Mouse (Mus musculus): ENCODE results near the gene Smyd3.
A peak's percentile ranks its signal among the peaks of the same experiment; 100 is the strongest.
"Not testable (repeated sequence)": the region's sequence is repeated elsewhere in the genome, so short reads cannot be mapped to it uniquely, and the experiment has no call there.

Gene Smyd3

DNA sequence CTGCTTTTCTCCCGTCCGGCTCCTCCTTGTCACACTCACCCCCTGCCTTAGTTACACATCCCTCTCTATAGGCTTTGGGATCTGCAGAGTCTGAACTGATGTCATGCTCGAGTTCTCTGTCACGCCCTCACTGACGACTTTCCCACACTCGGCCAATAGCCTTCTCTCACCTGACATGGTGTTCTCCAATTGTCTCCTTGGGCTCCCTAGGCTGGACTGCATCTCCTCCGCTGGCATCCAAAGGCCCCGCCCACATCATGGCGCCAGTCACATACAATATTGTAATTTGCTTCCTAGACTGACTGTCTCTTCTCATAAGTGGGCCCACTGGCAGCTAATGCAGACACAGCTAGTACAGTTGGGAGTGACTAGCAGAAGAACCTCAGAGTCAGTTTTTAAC, 304.5 kb downstream of the Smyd3 start:
- no peak for DNase-seq

DNA sequence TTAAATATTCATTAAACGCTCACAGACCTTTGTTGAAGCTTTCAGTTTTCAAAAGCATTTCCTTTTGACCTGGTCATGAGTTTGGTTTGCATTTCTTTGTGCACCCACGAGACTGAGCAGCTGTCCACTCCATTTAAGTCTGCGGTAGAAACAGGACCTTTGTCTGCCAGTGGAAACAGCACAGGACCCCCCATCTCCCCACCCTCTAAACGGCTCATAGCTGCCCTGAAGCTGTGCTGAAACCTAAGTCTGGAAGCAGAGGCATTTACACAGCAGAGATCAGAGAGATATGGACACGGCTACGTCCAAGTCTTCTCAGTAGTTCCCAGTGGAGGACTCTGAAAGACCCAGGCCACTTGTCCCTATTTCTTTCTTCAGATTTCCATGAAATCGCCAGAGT, 305.5 kb downstream of the Smyd3 start:
- no peak for DNase-seq

DNA sequence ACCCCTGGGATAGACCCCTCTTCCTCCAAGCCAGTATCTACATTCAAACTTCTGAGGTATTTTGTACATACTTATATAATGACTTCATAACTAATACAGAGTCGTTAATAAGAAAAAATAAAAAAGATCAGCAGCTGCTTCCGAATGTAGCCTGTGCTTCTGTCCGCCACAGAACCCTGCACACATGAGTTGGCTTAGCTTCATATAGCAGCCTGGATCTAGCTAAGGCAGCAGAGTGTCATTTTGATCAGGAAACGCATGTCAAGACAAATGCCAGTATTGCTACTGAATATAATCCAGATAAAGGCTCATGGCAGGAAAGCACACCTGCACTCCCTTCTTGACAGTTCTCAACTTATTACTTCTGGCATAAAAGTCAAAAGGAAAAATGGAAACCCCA, 306.5 kb downstream of the Smyd3 start:
- DNase-seq, result no peak

DNA sequence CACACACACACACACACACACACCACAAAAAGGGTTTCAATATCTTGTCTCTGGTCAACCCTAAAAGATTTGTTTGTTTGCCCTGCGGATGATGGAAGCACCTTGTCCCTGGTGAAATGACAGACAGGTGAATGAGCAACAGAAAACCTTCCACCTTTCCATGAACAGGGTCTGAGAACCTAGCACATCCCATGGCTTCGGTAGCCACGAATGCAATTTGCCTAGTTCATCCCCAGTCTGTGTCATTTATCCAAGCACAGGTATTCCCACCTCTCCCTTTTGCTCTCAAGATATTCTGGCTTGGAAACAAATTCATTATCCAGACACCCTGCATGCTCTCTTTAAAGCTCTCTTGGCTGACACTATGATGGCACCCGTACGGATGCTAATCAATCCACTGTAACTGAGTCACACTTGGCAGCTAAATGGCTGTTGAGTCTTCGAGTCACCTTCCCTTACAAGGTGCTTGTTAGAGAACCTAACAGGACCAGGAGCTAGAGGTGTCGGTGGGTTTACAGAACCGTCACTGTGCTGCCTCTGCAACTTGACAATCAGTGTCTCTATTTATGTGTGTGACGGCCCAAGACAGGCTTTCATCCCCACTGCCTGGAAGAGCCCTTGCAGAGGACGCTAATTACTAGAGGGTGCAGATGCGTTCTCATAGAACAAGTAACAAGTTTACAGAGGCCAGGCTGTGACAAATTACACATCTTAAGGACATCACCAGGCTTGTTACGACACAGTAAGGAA, 309.8 kb downstream of the Smyd3 start:
- no peak for DNase-seq

DNA sequence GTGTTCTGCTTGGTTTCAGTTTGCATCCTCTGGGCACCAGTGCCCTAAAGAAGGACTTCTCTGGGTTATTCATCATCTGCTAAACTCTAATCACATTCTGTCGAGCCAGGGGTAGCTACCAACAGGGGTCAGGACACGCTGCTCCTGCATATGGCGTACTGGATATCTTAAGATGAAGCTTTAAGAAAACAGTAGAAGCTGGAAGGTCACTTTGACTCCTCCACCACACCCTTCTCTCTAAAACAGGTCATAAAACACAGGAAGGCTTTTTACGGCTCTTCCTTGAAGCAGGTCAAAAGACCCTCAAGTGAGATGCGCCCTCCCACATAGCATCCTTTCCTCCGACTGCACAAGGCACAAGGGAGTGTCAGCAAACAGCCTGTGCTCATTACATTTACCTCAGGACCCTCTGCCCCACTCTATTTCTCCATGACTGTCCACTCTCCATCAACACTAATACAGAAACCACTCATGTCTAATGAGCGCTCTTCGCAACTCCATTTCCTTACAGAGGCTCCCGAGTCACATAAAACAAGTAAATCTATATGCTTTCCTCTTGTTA, 310.6 kb downstream of the Smyd3 start:
- no peak for DNase-seq

DNA sequence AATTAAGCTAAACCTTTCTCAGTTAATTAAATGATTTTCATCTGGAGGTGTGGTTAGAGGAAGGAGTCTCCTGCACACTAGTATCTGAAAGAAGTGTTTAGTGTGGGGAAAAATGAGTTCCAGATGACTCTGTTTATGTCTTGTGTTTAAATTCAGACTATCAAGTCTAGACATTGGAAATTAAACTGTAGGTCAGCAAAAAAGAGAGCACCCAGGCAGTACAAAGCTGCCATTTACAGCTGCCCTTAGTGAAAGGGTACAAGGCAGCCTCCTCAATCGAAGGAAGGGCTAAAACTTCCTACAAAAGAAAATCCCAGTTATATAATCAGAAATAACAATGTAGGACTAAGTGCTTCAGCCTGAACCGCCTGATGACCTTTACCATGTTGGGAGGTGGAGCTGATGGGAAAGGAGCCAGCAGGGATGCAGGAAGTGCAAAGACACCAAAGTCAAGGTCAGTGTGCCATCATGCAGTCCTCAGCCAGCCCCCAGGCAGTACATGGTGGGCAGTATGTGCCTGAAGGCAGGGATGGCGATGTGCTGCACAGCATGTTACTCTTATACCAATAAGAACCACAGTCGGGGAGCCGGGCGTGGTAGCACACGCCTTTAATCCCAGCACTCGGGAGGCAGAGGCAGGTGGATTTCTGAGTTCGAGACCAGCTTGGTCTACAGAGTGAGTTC, 319.2 kb downstream of the Smyd3 start:
- no peak for DNase-seq

GRCm38 (mm10) chr1:179197821-179198516, 319.9 kb downstream of the Smyd3 start:
- DNase-seq, result no peak

GRCm38 (mm10) chr1:179197156-179197555, 320.7 kb downstream of the Smyd3 start:
- DNase-seq, result no peak

DNA sequence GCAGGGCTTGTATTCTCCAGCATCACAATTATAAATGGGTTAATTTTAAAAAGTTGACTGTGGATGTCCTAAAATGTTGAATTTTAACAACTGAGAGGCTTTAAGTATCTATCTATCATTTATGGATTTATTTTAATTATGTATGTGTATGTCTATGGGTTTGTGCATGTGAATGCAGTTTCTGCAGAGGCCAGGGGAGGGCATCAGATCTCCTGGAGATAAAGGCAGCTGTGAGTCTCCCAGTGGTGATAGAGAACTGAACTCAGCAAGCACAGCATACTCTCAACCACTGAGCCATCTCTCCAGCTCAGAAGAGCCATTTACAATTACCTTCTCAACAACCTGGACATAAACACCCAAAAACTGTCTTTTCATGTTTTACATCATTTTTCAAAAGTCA, 321.4 kb downstream of the Smyd3 start:
- DNase-seq, result peak; percentile 22 to 24

GRCm38 (mm10) chr1:179192781-179193180, 325.1 kb downstream of the Smyd3 start:
- no peak for DNase-seq

GRCm38 (mm10) chr1:179190837-179191236, 327.0 kb downstream of the Smyd3 start:
- DNase-seq, result no peak

DNA sequence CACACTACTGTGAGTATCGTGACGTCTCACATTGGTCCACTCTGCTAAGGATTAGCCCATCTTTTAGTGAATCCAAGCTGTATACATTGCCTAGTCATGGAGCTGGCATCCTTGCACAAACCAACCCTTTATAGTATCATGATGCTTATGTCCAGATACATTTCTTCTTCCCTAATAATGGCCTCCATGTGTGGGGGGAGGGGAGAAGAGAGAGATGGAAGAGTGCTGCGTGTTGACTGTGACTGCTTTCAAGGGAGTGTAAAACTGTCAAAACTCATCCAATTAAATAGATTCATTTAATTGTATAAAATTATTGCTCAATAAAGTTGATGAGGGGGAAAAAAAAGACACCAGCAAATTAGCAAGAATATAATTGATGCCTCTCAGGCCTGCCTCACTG, 330.7 kb downstream of the Smyd3 start:
- DNase-seq, result no peak

DNA sequence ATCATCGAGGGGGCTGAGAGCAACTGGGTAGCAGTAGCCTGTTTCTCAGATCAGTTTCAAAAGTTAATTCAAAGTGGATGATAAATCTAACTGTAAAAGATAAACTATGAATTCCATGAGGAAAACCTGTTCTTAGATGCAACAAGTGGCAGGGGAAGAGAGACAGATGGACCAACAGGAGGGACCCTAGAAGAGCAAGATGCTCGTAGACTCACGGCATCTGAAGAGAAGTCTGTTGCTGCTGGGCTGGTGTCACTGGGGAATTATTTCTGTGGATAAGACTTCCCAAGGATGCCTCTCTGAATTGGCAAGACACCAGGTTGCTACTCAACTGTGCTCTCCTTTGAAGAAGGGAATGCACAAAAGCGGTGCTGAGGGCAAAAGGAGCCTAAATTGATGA, 333.2 kb downstream of the Smyd3 start:
- no peak for DNase-seq

- no peak for DNase-seq
Measured at GRCm38 (mm10) chr1:179183499-179183898, 334.3 kb downstream of the Smyd3 start.

- DNase-seq, result no peak
Measured at GRCm38 (mm10) chr1:179180546-179180945, 337.3 kb downstream of the Smyd3 start.

DNA sequence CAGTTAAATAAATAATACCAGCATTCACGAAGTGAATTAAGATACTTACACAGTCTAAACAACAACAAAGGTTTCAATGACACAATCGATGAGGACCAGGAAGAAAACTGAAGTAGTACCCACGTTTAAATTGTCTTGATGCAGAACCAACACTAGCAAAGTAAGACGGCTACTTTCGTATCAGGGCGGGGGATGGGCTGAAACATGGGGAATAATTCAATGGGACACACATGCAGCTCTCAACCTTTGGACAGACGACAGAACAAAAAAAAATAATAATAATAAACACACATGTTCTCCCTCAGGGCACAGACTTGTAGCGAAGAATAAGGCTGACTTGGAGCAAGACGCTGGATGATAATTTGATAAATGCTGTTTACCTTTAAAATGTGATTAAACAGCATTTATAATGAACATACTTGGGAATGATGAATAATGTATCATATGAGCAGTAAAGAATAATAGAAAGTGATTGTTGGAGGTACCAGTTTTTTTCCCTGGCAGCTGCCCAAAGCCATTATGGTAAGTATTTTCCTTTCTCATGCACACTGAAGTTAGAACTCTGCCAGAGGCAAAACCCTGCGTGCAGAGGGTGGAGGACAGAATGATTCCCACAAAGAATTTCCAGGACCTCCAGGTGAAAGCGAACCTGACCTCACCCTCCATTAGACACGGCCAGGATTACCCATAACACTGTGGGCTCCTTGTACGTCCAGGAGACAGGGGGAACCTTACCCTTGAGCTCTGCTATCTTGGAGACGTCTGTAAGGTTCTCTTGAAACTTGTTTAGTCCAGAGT, 340.8 kb downstream of the Smyd3 start:
- no peak for DNase-seq

DNA sequence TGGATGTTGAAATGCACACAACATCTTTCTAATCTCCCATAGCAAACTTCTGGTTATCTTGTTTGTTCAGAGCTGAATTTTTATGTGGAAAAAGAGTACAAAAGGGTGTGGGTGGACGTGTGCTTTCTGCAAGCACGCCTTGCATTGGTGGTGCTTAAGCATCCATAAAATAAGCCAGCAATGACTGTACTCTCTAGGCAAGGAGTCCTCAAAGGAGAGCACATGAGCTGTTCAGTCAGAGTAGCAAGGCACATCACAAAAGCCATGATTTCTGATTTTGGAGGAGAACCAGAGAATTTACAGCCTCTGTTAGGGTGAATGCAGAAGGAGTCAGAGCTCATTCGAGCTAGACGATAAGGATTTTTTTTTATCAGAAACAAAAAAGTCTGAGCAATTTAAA, 343.6 kb downstream of the Smyd3 start:
- DNase-seq, result no peak

DNA sequence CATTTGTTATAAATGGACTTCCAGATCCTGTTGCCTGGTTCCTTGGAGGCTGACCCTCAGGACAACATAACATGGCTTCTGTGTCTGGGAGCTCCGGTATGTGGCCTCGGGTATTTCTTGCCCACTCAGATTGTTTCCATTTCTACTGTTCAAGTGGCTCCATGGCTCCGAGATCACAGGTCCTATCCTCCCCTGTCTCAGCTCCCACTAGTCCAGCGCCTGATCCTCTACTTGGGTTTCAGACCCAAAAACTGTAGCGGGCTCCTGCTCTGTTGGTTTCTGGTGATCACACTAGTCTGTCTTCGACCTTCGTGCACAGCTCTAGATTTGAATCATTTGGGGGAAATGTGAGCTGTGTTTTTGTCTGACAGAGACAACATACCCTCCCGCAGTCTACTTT, 347.3 kb downstream of the Smyd3 start:
- no peak for DNase-seq

DNA sequence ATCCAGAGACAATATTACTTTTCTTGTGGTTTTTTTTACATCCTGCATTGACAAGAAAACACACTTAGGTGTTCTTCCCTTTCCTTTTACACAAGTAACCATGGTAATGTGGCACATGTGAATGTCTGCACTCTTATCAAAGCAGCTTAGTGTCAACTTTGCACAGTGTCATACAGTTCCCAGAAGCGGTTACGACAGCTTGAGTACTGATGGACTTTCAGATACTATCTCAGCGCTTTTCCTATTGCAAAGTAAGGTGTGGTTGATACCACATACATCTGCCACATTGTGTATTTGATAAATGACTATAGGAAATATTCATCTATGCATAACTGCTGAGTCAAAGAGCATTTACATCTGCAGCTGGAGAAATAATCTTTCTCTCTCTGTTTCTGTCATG, 348.1 kb downstream of the Smyd3 start:
- peak in 1 of 2 experiments; percentile 18 for DNase-seq

DNA sequence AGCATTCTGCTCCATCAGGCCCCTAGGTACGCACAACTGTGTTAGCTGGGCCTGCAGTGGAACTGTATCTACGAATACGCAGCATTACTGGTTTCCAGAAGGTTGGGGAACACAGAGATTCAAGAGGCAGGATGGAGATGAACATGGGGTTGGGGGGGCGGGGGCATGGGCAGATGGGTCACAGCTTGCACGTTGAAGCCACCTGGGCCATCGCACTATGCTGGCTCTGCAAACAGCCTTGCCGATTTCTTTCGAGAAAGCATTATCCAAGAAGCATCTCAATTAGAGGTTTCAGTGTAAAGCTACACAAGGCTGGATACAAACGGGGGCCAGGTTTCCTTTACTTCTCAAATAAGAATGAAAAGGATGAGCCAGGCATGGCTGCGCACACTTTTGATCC, 348.7 kb downstream of the Smyd3 start:
- peak; percentile 23 to 36 for DNase-seq

GRCm38 (mm10) chr1:179164219-179164618, 353.6 kb downstream of the Smyd3 start:
- DNase-seq, result not testable (repeated sequence)

DNA sequence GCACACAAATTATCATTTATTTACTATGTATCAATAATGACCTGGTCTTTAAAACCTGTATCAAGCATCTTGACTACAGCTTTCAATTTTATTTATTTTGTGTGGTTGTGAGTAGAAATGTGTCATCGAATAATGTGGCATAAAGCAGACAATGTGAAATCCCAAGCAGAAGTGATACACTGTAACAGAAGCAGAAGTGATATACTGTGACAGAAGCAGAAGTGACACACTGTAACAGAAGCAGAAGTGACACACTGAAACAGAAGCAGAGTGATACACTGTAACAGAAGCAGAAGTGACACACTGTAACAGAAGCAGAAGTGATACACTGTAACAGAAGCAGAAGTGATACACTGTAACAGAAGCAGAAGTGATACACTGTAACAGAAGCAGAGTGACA, 355.1 kb downstream of the Smyd3 start:
- not testable (repeated sequence) for DNase-seq

GRCm38 (mm10) chr1:179161947-179162346, 355.9 kb downstream of the Smyd3 start:
- DNase-seq, result no peak
